Mouse (Mus musculus) splenic B cell, adult 2 months (primary cell): ENCODE measurements around the gene Prdm16.

Experiments
- DNase-seq: peaks from one replicate; pipeline ENCODE4 v3.0.0-alpha.2; 2011; ENCODE audit warnings: low read depth, low spot score
- H3K27me3 ChIP-seq: 2 replicates; pipeline ENCODE4 v1.6.1; 2012; ENCODE audit warnings: mild to moderate bottlenecking, low read length, moderate library complexity, mixed read lengths; ENCODE audit not compliant: control insufficient read depth, poor library complexity, insufficient read depth, severe bottlenecking
- H3K36me3 ChIP-seq: 2 replicates; pipeline ENCODE4 v1.6.1; 2012; ENCODE audit warnings: mild to moderate bottlenecking, low read length, moderate library complexity, mixed read lengths; ENCODE audit not compliant: control insufficient read depth, poor library complexity, insufficient read depth, severe bottlenecking

Gene Prdm16

DNA sequence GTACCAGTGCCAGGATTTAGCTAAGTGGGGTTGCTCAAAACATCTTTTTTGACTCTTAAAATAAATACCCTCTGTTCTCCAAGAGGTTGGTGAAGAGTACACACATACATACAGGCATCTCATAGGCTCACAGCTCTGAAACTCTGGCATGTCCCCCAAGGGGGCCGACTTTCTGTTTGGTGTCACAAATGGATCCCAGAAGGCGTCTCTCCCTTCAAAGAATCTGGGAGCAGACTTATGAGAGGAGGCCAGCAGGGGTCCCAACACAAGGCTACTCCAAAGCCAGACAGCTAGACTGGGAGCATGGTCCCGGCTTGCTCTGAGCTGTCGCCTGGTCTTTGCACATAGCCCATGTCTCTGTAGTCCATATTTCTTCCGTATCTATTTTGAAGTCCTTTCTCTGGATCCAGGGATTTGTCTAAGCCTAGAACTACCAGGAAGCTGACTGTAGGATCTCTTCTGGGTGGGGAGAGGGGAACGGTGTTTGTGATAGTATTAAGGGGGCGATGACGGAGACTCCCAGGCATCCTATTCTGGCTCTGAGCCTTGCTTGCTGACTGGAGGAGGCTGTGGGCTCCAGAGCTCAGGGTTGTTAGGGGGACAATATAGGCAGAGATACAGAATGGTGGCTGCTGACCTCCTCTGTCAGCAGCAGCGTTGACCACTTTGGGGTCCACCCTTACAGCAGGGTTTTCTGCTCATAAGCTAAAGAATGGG, 156.0 kb downstream of the Prdm16 start:
- Histone ChIP-seq H3K27me3 (no peaks in the 10 kb centered on the region), H3K36me3 (no peaks in the 10 kb centered on the region)
- no peak for DNase-seq

DNA sequence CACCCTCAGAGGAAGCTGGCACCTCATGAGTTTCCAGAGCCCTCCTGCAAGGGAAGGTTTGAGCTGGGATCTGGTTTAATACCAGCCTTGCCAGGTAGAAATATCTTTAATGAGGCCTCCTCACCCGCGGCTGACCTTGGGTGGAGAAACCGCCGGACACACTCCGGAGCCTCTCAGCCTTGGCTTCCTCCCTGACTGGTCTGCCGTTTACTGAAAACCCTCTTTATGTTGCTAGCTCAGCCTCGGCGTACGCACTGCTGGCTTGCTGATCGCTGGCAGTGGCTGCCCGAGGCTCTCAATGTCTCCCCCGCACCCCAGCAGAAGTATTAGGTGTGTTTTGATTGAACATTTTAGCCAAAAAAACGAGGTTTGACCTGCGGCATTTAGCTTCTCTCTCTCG, 156.5 kb downstream of the Prdm16 start:
- DNase-seq = no peak
- Histone ChIP-seq H3K27me3 (no peaks in the 10 kb centered on the region), H3K36me3 (no peaks in the 10 kb centered on the region)

DNA sequence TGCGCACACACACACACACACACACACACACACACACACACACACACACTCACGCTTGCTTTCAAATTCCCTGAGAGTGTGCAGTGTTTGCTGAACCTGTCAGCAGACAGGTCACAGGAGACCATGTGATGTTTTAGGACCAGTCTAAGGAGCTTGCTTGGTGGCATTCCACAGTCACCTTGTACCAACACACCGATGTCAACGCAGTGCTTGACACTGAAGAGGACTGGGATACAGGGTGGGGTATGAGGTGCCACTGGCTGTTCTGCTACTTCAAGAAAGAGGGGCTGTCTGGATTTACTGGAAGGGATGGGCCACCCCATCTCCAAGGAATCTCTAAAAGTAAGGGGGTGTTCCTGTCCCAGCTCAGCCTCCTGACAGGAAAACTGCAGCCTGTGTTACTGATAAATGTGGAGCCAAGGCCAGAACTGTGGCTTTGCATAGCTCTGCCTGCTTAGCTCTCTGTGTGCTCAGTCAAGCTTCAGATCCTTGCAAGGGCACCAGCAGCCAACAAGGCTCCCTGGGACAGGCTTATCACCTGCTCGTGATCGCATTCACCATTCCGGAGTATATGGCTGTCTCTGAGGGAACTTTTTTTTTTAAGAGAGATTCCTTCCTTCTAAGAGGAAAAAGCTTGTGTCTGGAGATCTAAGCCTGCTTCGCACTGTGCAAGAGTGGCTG, 157.6 kb downstream of the Prdm16 start:
- no peak for DNase-seq
- Histone ChIP-seq H3K27me3 (no peaks in the 10 kb centered on the region), H3K36me3 (no peaks in the 10 kb centered on the region)

DNA sequence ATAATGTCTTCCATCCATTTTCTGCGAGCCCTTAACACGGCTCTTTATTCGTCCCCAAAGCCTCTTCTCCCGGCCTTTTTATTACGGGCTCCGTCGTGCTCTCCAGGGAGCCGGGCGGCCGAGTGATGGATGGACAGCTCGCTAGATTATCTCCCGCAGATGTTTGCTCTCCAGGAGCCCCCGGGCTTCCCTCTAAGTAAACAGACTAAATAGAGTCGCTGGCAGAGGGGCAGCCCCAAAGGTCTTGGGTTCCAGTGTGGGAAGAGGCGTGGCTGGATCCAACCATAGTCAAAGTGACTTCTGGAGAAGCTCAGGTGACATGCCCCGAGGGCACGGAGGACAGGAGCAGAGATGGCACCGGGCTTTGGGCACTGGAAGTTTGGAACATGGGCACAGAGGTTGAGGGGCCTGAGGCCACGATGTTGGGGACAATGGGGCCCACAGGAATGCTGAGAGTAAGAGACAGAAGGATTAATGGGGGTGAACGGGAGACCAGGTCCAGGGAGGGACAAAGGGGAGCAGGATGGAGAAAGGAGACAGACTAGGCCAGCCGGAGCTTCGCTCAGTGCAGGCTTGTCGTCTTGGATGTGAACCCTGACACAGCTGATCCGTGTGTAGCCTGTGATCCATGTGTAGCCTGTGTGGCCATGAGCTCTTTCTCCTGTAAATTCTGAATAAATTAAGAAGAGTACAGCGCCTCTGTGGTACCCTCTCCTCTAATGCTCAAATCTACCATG, 162.9 kb downstream of the Prdm16 start:
- Histone ChIP-seq H3K27me3 (no peaks in the 10 kb centered on the region), H3K36me3 (no peaks in the 10 kb centered on the region)
- no peak for DNase-seq

DNA sequence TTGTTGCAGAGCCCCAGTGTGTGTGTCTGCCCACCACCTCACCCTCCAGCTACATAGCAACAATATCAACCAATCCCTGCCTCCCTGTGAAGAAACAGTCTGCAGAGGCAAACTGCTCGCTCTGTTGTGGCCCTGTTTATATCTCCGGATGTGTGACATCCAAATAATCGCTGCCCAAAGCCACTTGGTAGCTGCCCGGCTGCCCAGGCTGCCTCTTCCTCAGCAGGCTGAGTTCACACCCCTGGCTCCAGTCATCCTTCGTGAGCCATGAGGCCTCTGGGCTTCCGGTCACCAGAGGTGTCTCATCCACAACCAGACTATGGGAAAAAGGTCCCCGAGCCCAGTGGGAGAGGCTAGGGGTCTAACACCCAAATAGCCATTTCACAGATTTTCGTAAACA, 164.1 kb downstream of the Prdm16 start:
- H3K36me3 ChIP-seq = no peaks in the 10 kb centered on the region
- DNase-seq = no peak
- no peaks in the 10 kb centered on the region for H3K27me3 ChIP-seq

DNA sequence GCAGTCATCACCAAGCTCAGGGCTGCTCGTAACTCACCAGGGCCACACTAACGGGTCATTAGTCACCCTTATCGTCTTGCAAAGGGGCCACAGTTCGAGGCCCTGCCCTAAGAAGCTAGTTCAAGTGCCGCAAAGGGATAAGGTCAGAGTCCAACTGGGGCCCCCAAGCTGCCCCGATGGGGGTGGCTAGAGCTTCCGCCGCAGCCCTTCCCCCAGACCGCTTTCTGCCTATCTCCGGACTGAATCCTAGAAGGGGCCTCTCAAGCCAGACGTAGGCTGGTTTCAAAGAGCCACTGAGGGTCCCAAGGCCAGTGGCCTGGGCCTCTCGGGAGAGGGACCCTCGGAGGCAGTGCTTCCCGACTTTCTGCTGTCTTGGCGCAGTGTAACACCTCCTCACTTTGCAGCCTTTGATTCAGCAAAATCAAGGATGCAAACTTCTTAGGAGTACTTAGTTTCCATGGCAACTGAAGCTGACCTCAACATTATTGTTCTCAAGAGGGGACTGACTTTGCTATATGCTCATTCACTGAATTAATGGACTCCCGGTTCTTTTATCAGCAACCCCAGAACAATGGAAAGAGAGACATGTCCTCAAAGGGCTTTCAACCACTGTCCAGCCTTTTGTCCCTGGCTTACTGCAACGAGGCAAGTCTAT, 165.1 kb downstream of the Prdm16 start:
- DNase-seq = no peak
- Histone ChIP-seq H3K27me3 (no peaks in the 10 kb centered on the region), H3K36me3 (no peaks in the 10 kb centered on the region)

DNA sequence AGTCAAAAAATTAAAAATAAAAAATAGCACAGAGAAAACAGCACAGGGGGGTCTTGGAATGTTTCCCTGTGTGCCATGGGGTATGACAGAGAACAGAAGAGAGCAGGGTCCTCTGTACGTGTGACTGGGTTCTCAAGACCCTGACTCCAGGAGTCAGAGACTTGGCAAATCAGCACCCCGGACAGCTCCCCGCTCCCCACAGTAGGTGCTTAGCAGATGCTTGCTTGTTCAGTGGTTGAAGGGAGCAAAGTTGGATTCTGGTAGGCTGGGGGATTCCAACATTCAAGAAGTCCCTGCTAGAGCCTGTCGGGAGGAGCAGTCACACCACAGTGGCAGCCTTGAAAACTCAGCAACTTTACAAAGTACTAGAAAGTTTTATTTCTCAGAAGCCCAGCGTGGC, 170.4 kb downstream of the Prdm16 start:
- Histone ChIP-seq H3K27me3 (no peaks in the 10 kb centered on the region), H3K36me3 (no peaks in the 10 kb centered on the region)
- DNase-seq = no peak

DNA sequence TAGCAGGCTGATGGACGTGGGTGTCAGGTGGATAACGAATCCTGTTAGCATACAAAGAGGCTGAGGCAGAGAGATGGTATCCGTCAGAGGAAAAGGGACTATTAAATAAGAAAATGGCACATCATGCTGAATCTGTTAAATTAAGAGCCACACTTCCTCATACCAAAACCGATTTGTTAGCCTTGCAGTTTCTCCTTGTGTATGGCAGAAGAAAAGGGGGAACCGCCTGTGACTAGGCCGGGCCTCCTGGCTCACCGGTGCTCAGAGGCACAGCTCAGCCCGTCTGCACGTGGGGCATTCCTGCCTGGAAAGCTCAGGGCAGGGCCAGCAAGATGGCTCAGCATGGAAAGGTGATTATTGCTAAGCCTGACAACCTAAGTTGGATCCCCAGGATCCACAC, 171.6 kb downstream of the Prdm16 start:
- DNase-seq = no peak
- H3K36me3 ChIP-seq = no peaks in the 10 kb centered on the region

DNA sequence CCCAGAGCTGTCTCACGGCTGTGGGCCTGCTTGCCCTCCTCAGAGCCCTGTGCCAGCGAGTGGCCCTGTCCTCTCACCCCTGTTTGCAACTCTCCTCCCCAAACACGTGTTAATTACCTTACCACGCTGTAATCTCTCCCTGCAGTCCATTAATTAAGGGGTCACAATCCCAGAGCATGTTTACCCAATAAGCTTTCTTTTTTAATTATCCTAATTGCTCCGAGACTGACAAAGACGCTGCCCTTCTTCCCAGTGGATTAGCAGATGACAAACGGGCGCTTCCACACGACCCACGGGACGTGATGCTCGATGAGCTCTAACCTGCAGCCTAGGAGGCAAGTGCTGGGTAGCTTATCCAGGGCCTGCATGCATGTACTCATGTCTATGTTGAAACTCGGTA, 176.7 kb downstream of the Prdm16 start:
- no peak for DNase-seq
- Histone ChIP-seq H3K27me3 (no peaks in the 10 kb centered on the region), H3K36me3 (no peaks in the 10 kb centered on the region)

More for the DNA sequence above, 171.6 kb downstream of the Prdm16 start:
- no peaks in the 10 kb centered on the region for H3K27me3 ChIP-seq

DNA sequence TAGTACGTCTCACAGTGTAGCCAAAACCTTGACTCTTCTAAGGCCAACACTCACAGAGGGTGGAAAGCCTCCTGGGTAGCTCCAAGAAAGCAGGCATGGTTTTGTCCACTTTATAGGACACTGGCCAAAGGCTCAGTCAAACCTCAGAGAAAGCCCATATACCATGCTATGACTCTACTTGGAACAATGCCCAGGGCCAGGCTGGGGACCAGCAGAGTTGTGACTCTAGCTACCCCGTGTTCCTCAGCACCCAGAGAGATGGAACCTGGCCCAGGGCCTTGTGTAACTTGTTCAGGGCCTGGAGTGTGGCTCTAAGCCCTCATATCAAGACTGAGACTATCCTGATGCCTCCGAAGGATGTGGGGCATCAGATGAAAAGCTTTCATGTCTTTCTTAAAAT, 178.9 kb downstream of the Prdm16 start:
- DNase-seq = no peak
- no peaks in the 10 kb centered on the region for H3K27me3 ChIP-seq
- H3K36me3 ChIP-seq = no peaks in the 10 kb centered on the region

DNA sequence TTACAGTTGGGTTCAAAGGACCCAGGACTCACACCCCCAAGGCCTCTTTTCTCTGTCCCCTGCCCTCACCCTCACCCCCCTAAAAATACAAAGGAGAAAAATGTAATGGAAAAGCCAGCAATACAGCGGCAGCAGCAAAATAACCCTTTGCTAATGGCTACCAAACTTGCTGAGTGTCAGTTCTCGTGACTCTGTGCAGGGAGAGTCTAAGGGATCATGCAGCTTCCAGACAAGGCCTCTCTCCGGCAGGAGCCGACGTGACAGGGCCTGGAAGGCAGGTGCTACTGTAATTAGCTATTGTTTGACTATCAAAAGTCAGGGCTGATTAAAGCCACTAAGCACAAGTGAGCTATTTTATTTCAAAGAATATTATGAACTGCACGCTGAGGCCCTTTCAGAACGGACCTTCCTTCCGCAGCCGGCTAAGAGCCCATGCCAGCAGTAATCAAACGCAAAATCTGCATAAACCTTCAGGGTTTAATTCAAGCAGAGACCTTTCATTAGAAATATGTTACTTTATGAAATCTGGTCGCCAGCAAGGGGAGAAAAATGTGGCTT, 180.3 kb downstream of the Prdm16 start:
- no peaks in the 10 kb centered on the region for H3K27me3 ChIP-seq
- DNase-seq = no peak
- no peaks in the 10 kb centered on the region for H3K36me3 ChIP-seq

DNA sequence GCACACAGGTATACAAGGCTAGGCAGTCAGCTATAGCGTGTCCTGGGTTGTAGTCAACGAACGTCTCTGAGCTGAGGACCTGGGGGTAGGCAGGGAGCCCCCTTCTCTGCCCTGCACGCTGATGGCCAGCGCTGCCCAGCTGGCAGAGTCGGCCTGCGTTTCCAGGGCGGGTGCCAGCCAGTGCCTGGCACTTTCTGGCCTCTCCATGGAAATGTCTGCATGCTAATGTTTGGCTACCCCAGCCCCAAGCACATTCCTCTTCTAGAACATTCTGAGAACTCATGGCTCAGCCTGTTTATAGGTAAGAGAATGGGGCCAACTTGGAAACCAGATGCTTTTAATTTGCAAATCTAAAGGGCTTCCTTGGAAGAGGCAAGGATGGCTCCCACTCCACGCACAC, 186.2 kb downstream of the Prdm16 start:
- no peaks in the 10 kb centered on the region for H3K27me3 ChIP-seq
- no peak for DNase-seq
- no peaks in the 10 kb centered on the region for H3K36me3 ChIP-seq

DNA sequence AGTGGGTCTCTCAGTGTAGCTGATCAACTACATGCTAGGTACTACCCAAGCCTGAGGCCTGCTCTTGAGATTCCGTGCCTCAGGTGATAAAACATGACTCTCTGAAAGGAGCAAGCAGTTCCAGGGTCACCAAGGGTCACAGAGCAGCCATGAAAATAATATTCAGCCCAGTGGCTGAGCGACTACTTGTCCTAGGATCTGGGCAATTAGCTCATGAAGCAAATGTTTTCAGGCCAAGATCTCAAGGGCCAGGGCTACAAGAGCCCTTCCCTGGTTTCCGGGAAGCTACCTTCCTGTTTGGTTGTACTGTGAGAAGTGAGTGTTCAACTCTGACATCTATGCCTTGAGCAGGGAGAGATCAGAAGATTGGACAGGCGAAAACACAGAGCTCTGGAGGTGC, 186.6 kb downstream of the Prdm16 start:
- Histone ChIP-seq H3K27me3 (no peaks in the 10 kb centered on the region), H3K36me3 (no peaks in the 10 kb centered on the region)
- no peak for DNase-seq

DNA sequence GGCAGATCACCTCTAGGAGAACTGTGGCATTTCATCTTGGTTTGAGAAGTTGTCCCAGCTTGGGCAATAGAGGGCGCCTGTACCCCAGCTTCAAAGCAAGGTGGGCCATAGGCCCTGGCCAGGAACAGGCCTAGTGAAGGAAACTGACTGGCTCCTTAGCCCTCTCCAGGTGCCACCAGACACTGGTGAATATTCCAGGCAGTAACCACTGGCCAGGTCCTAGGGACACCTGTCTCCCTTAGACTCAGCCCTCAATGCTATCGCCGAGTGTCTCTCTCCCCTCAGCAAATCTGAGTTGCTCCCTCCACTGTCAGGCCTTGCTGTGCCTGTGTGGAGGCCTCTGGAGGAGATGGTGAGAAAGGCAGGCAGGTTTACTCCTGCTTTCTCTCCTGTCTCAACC, 187.3 kb downstream of the Prdm16 start:
- Histone ChIP-seq H3K36me3 (no peaks in the 10 kb centered on the region), H3K27me3 (no peaks in the 10 kb centered on the region)
- DNase-seq = no peak

DNA sequence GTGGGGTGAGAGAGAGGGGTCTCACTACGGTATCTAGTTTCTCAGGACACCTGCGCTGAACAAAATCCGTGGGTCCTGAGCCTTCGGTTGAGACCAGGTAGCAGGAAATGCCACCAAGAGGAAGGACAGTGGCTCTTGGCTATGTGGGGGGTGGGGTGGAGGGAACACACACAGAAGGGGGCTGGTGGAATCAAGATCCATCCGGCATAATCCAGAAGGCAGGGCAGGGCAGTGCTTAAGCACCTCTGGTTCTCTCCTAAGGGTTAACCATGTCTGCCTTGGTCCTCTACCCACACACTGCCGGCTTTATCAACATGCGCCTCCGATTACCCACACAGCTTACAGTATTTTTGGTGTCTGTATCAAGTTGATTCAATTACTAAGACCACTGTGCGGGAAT, 191.0 kb downstream of the Prdm16 start:
- DNase-seq = no peak
- H3K27me3 ChIP-seq = no peaks in the 10 kb centered on the region
- H3K36me3 ChIP-seq = no peaks in the 10 kb centered on the region
